Comparison of ENCODE assay signal across 22 mouse cellular contexts in genomic region chr19:53196961-53197360, GRCm38 (mm10). TPM values are rescaled to one million over a fixed set of nuclear protein-coding genes. Genes with fewer than 3 reads are reported as not detected.
DNase-seq lines count a peak whose midpoint lies in the region; ATAC-seq and TF ChIP-seq lines count a peak whose summit lies in the region.
"Had no signal": no experiment of that assay in that cellular context is flagged by ENCODE, and none has a peak within 500 bp of the region (broad histone marks: within the 10 kb centered on the region; RNA-seq: fewer than 3 reads in every experiment).

No protein-coding gene starts in this region.

- no peaks in the 10 kb centered on the region for H3K9me3 ChIP-seq in megakaryocyte, embryonic 14.5 days
- no peaks in the 10 kb centered on the region for H3K9me3 ChIP-seq in MEL (replicated peaks; ENCODE audit: insufficient read depth, low read length)
- H3K9me3 ChIP-seq: embryonic facial prominence, embryonic 10.5 days; embryonic facial prominence, embryonic 12.5 days; forebrain, embryonic 13.5 days; forebrain, embryonic 15.5 days; G1E had no signal

- H3K27ac ChIP-seq in gastrocnemius, adult 2 months = 0 out of 2 replicates have a peak overlapping the region, but pooled peaks have one; percentile 12
- no peak overlapping the region for H3K27ac ChIP-seq in MEL (ENCODE audit: control insufficient read depth, low read depth, low read length)
- H3K27ac ChIP-seq: embryonic facial prominence, embryonic 10.5 days; embryonic facial prominence, embryonic 12.5 days; forebrain, embryonic 13.5 days; forebrain, embryonic 15.5 days had no signal

- H3K4me3 ChIP-seq in gastrocnemius, adult 2 months = no peak overlapping the region
- peak overlapping the region; percentile 94 for H3K4me3 ChIP-seq in megakaryocyte, embryonic 14.5 days (replicated peaks)
- no peak overlapping the region for H3K4me3 ChIP-seq in MEL (ENCODE audit: control insufficient read depth in 1 of 2, insufficient read depth in 1 of 2, low read depth in 2 of 2, low read length in 2 of 2)
- H3K4me3 ChIP-seq: embryonic facial prominence, embryonic 10.5 days; embryonic facial prominence, embryonic 12.5 days; forebrain, embryonic 13.5 days; forebrain, embryonic 15.5 days had no signal

- TF ChIP-seq RAD21 in MEL (IDR thresholded peaks at IDR 0.05; ENCODE audit: low read depth, low read length) = no peak

- no peak for DNase-seq in gastrocnemius, adult 2 months
- no peak for DNase-seq in gastrocnemius, adult 8-10 months (ENCODE audit: low spot score in 2 of 2)
- no peak for DNase-seq in MEL (ENCODE audit: low read depth, low spot score)
- DNase-seq: adrenal gland, adult 2 months; adrenal gland, postnatal 10 days; adrenal gland, postnatal 36 days; B cell, adult 2 months; cerebellum, adult 11-12 months; cerebellum, adult 2 months; cerebellum, adult 9-10 months; cerebellum, postnatal 10 days; cerebellum, postnatal 25 days; forebrain, postnatal 0 days had no signal

- TF ChIP-seq CTCF in gastrocnemius, adult 2 months (IDR thresholded peaks at IDR 0.05) = no peak
- TF ChIP-seq CTCF in MEL (IDR thresholded peaks at IDR 0.05 in 2 of 3, conservative IDR thresholded peaks at IDR 0.05 in 1 of 3; ENCODE audit: control insufficient read depth in 1 of 3, insufficient read depth in 1 of 3, low read depth in 2 of 3, low read length in 3 of 3, poor library complexity in 1 of 3, severe bottlenecking in 1 of 3) = no peak

- H3K36me3 ChIP-seq in megakaryocyte, embryonic 14.5 days (replicated peaks; ENCODE audit: low read length) = peaks cover 49% of the 10 kb centered on the region
- H3K36me3 ChIP-seq in MEL (ENCODE audit: control insufficient read depth in 1 of 2, insufficient read depth in 2 of 2, low read length in 2 of 2) = peaks cover 10 to 34% of the 10 kb centered on the region in 2 experiments
- H3K36me3 ChIP-seq: forebrain, embryonic 15.5 days had no signal

- no peak overlapping the region for H3K9ac ChIP-seq in MEL (ENCODE audit: control insufficient read depth, low read depth, low read length, poor library complexity, severe bottlenecking)
- H3K9ac ChIP-seq: embryonic facial prominence, embryonic 12.5 days; forebrain, embryonic 13.5 days; forebrain, embryonic 15.5 days; forebrain, postnatal 0 days had no signal

- H3K27me3 ChIP-seq in megakaryocyte, embryonic 14.5 days (replicated peaks) = no peaks in the 10 kb centered on the region
- no peaks in the 10 kb centered on the region for H3K27me3 ChIP-seq in MEL (ENCODE audit: control insufficient read depth in 1 of 2, insufficient read depth in 2 of 2, low read length in 2 of 2)
- H3K27me3 ChIP-seq: CH12.LX; embryonic facial prominence, embryonic 12.5 days; forebrain, embryonic 13.5 days; forebrain, embryonic 15.5 days had no signal

- no peak for TF ChIP-seq EP300 in MEL (IDR thresholded peaks at IDR 0.05; ENCODE audit: low read depth in 1 of 2, low read length in 2 of 2)

- H3K79me2 ChIP-seq in MEL (ENCODE audit: control insufficient read depth, insufficient read depth, low read length, poor library complexity) = peaks cover 26% of the 10 kb centered on the region

- intact Hi-C loops in gastrocnemius, adult 2 months (cut with DNase I) = no loop called here

- peaks cover 81% of the 10 kb centered on the region for H3K4me1 ChIP-seq in megakaryocyte, embryonic 14.5 days
- H3K4me1 ChIP-seq in MEL (ENCODE audit: control insufficient read depth in 1 of 2, insufficient read depth in 2 of 2, low read length in 2 of 2) = peaks cover 22 to 30% of the 10 kb centered on the region in 2 experiments

- TF ChIP-seq POLR2A in MEL (IDR thresholded peaks at IDR 0.05; ENCODE audit: control insufficient read depth in 1 of 2, insufficient read depth in 1 of 2, low read depth in 1 of 2, low read length in 2 of 2, poor library complexity in 1 of 2) = no peak

- no peak for ATAC-seq in megakaryocyte, adult 5-6 weeks (ENCODE audit: poor library complexity, severe bottlenecking)
- ATAC-seq: CD4-positive, CD25-positive, alpha-beta regulatory T cell, adult 4 months; forebrain, embryonic 13.5 days; forebrain, embryonic 15.5 days; forebrain, postnatal 0 days had no signal

TF ChIP-seq in MEL, 35 proteins besides CTCF, POLR2A, EP300 and RAD21:
- TF ChIP-seq GATA1 (IDR thresholded peaks at IDR 0.05; ENCODE audit: low read depth, low read length) = no peak
- 0 out of 2 replicates have a peak, but pooled peaks have one; percentile 13 for TF ChIP-seq RCOR1 (IDR thresholded peaks at IDR 0.05; ENCODE audit: low read depth, low read length)
- TF ChIP-seq MYC (IDR thresholded peaks at IDR 0.05; ENCODE audit: low read depth, low read length) = no peak
- TF ChIP-seq MAZ (IDR thresholded peaks at IDR 0.05; ENCODE audit: low read depth, low read length) = no peak
- no peak for TF ChIP-seq ZMIZ1 (IDR thresholded peaks at IDR 0.05; ENCODE audit: low read depth, low read length)
- no peak for TF ChIP-seq UBTF (IDR thresholded peaks at IDR 0.05; ENCODE audit: borderline replicate concordance, insufficient read depth, low read depth, low read length)

RNA-seq across cellular contexts. Expression of gene Add3, which starts 56.7 kb away (rescaled TPM):
- total RNA-seq in gastrocnemius, adult 2 months (2021) = 10 to 100 TPM; 17.0 to 29.5 TPM
- 10 to 100 TPM; 17.4 to 25.8 (median 20.8) TPM for total RNA-seq in gastrocnemius, adult 8-10 months (2022)
- 1.3 and 6.1 TPM in 2 replicates for polyA plus RNA-seq in megakaryocyte, embryonic 14.5 days (2012; ENCODE audit: insufficient read depth, low replicate concordance)
- total RNA-seq in megakaryocyte, adult 5-6 weeks (2015) = 235 and 240 TPM in 2 replicates
- total RNA-seq in megakaryocyte, adult 5-6 weeks (2017) = 317 and 336 TPM in 2 replicates
- total RNA-seq in MEL (2012; rRNA removed) = 14.0 and 33.0 TPM in 2 replicates
- polyA plus RNA-seq in MEL (2012; ENCODE audit: insufficient read depth in 1 of 2, insufficient read length in 2 of 2, low read depth in 1 of 2, low replicate concordance in 2 of 2, missing spikeins in 1 of 2) = 10 to 100 TPM in 1 of 2 experiments, not detected in 1; 52.9 TPM
